Mouse (Mus musculus) stomach, embryonic 14.5 days (tissue): ENCODE measurements around the gene Tbc1d15. TPM values are rescaled to one million over a fixed set of nuclear protein-coding genes. Genes with fewer than 3 reads are reported as not detected.

Source experiments
- ATAC-seq: fragments of 200-750 bp; cut with Nextera tagmentation; 2 replicates; pipeline ENCODE4 v1.8.0; 2017; ENCODE audit warnings: low read depth, moderate TSS enrichment; ENCODE audit not compliant: insufficient number of reproducible peaks, insufficient read depth, low FRiP score
- H3K27ac ChIP-seq: fragments of 300-500 bp; sonication (generic); 2 replicates; pipeline ENCODE4 v1.5.1; 2014; ENCODE audit warnings: mild to moderate bottlenecking, low read length, moderate library complexity, mixed read lengths
- H3K27me3 ChIP-seq: fragments of 300-500 bp; sonication (generic); 2 replicates; pipeline ENCODE4 v1.6.1; 2014; ENCODE audit warnings: low read length, control low read depth, mixed read lengths; ENCODE audit not compliant: control insufficient read depth, insufficient read depth
- H3K36me3 ChIP-seq: fragments of 300-500 bp; sonication (generic); 2 replicates; pipeline ENCODE4 v1.6.1; 2014; ENCODE audit warnings: mild to moderate bottlenecking, control low read depth, low read length, moderate library complexity, mixed read lengths; ENCODE audit not compliant: control insufficient read depth, insufficient read depth
- H3K4me1 ChIP-seq: fragments of 300-500 bp; sonication (generic); 2 replicates; pipeline ENCODE4 v1.6.1; 2014; ENCODE audit warnings: low read length, control low read depth, mixed read lengths; ENCODE audit not compliant: control insufficient read depth, insufficient read depth
- H3K4me2 ChIP-seq: fragments of 300-500 bp; sonication (generic); replicated peaks from 2 replicates; pipeline ENCODE4 v1.6.1; 2014; ENCODE audit warnings: low read depth, low read length, control low read depth
- H3K4me3 ChIP-seq: fragments of 300-500 bp; sonication (generic); 2 replicates; pipeline ENCODE4 v1.5.1; 2014; ENCODE audit warnings: low read depth, low read length, control low read depth
- H3K9ac ChIP-seq: fragments of 300-500 bp; sonication (generic); replicated peaks from 2 replicates; pipeline ENCODE4 v1.6.1; 2014; ENCODE audit warnings: low read depth, mild to moderate bottlenecking, control low read depth, low read length, moderate library complexity, mixed read lengths
- H3K9me3 ChIP-seq: fragments of 300-500 bp; sonication (generic); 2 replicates; pipeline ENCODE4 v1.6.1; 2016; ENCODE audit warnings: low read depth, low read length, control low read depth; ENCODE audit not compliant: control insufficient read depth
- WGBS: fragments of 180-500 bp; shearing (Covaris S2); extraction: QIAGEN DNeasy Blood & Tissue Kit; methylation state at CpG from one replicate; pipeline ENCODE4 v1.1.7; 2014; 5-methylcytosine and 5-hydroxymethylcytosine counted together
- polyA plus RNA-seq: library from polyadenylated mRNA; unstranded; fragments of >200 nt; fragmentation: Nextera tagmentation; extraction: Ambion mirVana; gene quantifications from 2 replicates; pipeline ENCODE4 v1.2.1, GENCODE M21; 2014

Tbc1d15 gene
- polyA plus RNA-seq, 1 experiment from 2014 or later: 65.0 TPM

GRCm38 (mm10) chr10:115288856-115289255 lies 37.6 kb upstream of the Tbc1d15 start:
- no peaks in the 10 kb centered on the region for H3K27me3 ChIP-seq

GRCm38 (mm10) chr10:115284170-115284569 lies 32.9 kb upstream of the Tbc1d15 start:
- H3K4me1 ChIP-seq: no peaks in the 10 kb centered on the region
- no peak overlapping the region for H3K4me3 ChIP-seq
- H3K27ac ChIP-seq: no peak overlapping the region
- WGBS: 59% methylated on average over 10 of the region's 10 CpGs
- H3K36me3 ChIP-seq: peaks cover 15% of the 10 kb centered on the region
- no peak overlapping the region for H3K4me2 ChIP-seq
- no peak overlapping the region for H3K9ac ChIP-seq
- H3K9me3 ChIP-seq: no peaks in the 10 kb centered on the region
- no peak for ATAC-seq
- no peaks in the 10 kb centered on the region for H3K27me3 ChIP-seq

More at GRCm38 (mm10) chr10:115288856-115289255, 37.6 kb upstream of the Tbc1d15 start:
- Histone ChIP-seq H3K4me3 (no peak overlapping the region), H3K9me3 (no peaks in the 10 kb centered on the region), H3K9ac (no peak overlapping the region), H3K27ac (no peak overlapping the region), H3K4me2 (no peak overlapping the region), H3K4me1 (no peaks in the 10 kb centered on the region), H3K36me3 (peaks cover 33% of the 10 kb centered on the region)
- WGBS: 81% methylated on average over 8 of the region's 8 CpGs
- no peak for ATAC-seq

GRCm38 (mm10) chr10:115281381-115281780 lies 30.1 kb upstream of the Tbc1d15 start:
- Histone ChIP-seq H3K4me3 (no peak overlapping the region), H3K36me3 (0 out of 2 replicates have a peak, but pooled peaks cover under 1% of the 10 kb centered on the region), H3K9ac (no peak overlapping the region), H3K27ac (no peak overlapping the region), H3K9me3 (no peaks in the 10 kb centered on the region), H3K27me3 (no peaks in the 10 kb centered on the region), H3K4me1 (no peaks in the 10 kb centered on the region), H3K4me2 (no peak overlapping the region)
- no peak for ATAC-seq
- 93% methylated on average over 10 of the region's 10 CpGs for WGBS

- Histone ChIP-seq H3K4me2 (no peak overlapping the region), H3K9ac (no peak overlapping the region), H3K27me3 (no peaks in the 10 kb centered on the region), H3K4me1 (no peaks in the 10 kb centered on the region), H3K9me3 (no peaks in the 10 kb centered on the region), H3K4me3 (no peak overlapping the region), H3K36me3 (no peaks in the 10 kb centered on the region), H3K27ac (no peak overlapping the region)
- WGBS: 50% methylated on average over 5 of the region's 5 CpGs
- no peak for ATAC-seq
Measured at GRCm38 (mm10) chr10:115271649-115272048, 20.4 kb upstream of the Tbc1d15 start.

- Histone ChIP-seq H3K9ac (no peak overlapping the region), H3K27ac (no peak overlapping the region), H3K4me3 (no peak overlapping the region), H3K36me3 (no peaks in the 10 kb centered on the region), H3K4me1 (no peaks in the 10 kb centered on the region), H3K9me3 (no peaks in the 10 kb centered on the region), H3K4me2 (no peak overlapping the region), H3K27me3 (no peaks in the 10 kb centered on the region)
- ATAC-seq: no peak
- WGBS: 85% methylated on average over 12 of the region's 12 CpGs
Measured at GRCm38 (mm10) chr10:115270612-115271390, 19.5 kb upstream of the Tbc1d15 start.

- 57% methylated on average over 5 of the region's 5 CpGs for WGBS
- H3K9ac ChIP-seq: no peak overlapping the region
- no peak overlapping the region for H3K27ac ChIP-seq
- H3K9me3 ChIP-seq: no peaks in the 10 kb centered on the region
- no peaks in the 10 kb centered on the region for H3K27me3 ChIP-seq
- no peak for ATAC-seq
- no peak overlapping the region for H3K4me2 ChIP-seq
- no peaks in the 10 kb centered on the region for H3K4me1 ChIP-seq
- H3K4me3 ChIP-seq: no peak overlapping the region
- H3K36me3 ChIP-seq: no peaks in the 10 kb centered on the region
Measured at GRCm38 (mm10) chr10:115262926-115263562, 11.8 kb upstream of the Tbc1d15 start.

- H3K27ac ChIP-seq: no peak overlapping the region
- H3K27me3 ChIP-seq: no peaks in the 10 kb centered on the region
- no peaks in the 10 kb centered on the region for H3K36me3 ChIP-seq
- no peaks in the 10 kb centered on the region for H3K9me3 ChIP-seq
- WGBS: 87% methylated on average over 2 of the region's 2 CpGs
- no peak overlapping the region for H3K9ac ChIP-seq
- H3K4me3 ChIP-seq: no peak overlapping the region
- H3K4me2 ChIP-seq: no peak overlapping the region
- H3K4me1 ChIP-seq: no peaks in the 10 kb centered on the region
- ATAC-seq: no peak
Measured at GRCm38 (mm10) chr10:115262261-115262660, 11.0 kb upstream of the Tbc1d15 start.

- Histone ChIP-seq H3K9me3 (no peaks in the 10 kb centered on the region), H3K4me2 (no peak overlapping the region), H3K4me3 (no peak overlapping the region), H3K4me1 (no peaks in the 10 kb centered on the region), H3K36me3 (no peaks in the 10 kb centered on the region), H3K9ac (no peak overlapping the region), H3K27me3 (no peaks in the 10 kb centered on the region), H3K27ac (no peak overlapping the region)
- whole genome bisulfite sequencing: 82% methylated on average over 3 of the region's 3 CpGs
- no peak for ATAC-seq
Measured at GRCm38 (mm10) chr10:115261428-115261827, 10.2 kb upstream of the Tbc1d15 start.
